Mouse (Mus musculus) embryonic facial prominence, embryonic 13.5 days (tissue): ENCODE measurements around the gene BC049352. TPM values are rescaled to one million over a fixed set of nuclear protein-coding genes. Genes with fewer than 3 reads are reported as not detected.

Experiments
- ATAC-seq: fragments of 200-750 bp; cut with Nextera tagmentation; 2 replicates; pipeline ENCODE4 v1.8.0; 2017; ENCODE audit warnings: low read depth; ENCODE audit not compliant: insufficient number of reproducible peaks, insufficient read depth, low FRiP score, low TSS enrichment
- H3K27ac ChIP-seq: fragments of 300-500 bp; sonication (generic); 2 replicates; pipeline ENCODE4 v1.5.1; 2015; ENCODE audit warnings: moderate library complexity, mild to moderate bottlenecking, inconsistent platforms
- H3K27me3 ChIP-seq: fragments of 300-500 bp; sonication (generic); 2 replicates; pipeline ENCODE4 v1.6.1; 2015; ENCODE audit warnings: mild to moderate bottlenecking, inconsistent platforms
- H3K36me3 ChIP-seq: fragments of 300-500 bp; sonication (generic); 2 replicates; pipeline ENCODE4 v1.6.1; 2015; ENCODE audit warnings: mild to moderate bottlenecking, inconsistent platforms
- H3K4me1 ChIP-seq: fragments of 300-500 bp; sonication (generic); 2 replicates; pipeline ENCODE4 v1.6.1; 2015; ENCODE audit warnings: inconsistent platforms
- H3K4me2 ChIP-seq: fragments of 300-500 bp; sonication (generic); 2 replicates; pipeline ENCODE4 v1.6.1; 2015; ENCODE audit warnings: moderate library complexity, mild to moderate bottlenecking, inconsistent platforms
- H3K4me3 ChIP-seq: fragments of 300-500 bp; sonication (generic); 2 replicates; pipeline ENCODE4 v1.5.1; 2015; ENCODE audit warnings: mild to moderate bottlenecking, inconsistent platforms
- H3K9ac ChIP-seq: fragments of 300-500 bp; sonication (generic); 2 replicates; pipeline ENCODE4 v1.6.1; 2015; ENCODE audit warnings: mild to moderate bottlenecking, inconsistent platforms
- H3K9me3 ChIP-seq: fragments of 300-500 bp; sonication (generic); 2 replicates; pipeline ENCODE4 v1.6.1; 2016; ENCODE audit warnings: inconsistent platforms
- WGBS: fragments of 180-500 bp; shearing (Covaris S2); methylation state at CpG from one replicate; pipeline ENCODE4 v1.1.7; 2015; ENCODE audit warnings: mixed read lengths; 5-methylcytosine and 5-hydroxymethylcytosine counted together
- polyA plus RNA-seq: library from polyadenylated mRNA; unstranded; fragments of >200 nt; fragmentation: Nextera tagmentation; extraction: Ambion mirVana; gene quantifications from 2 replicates; pipeline ENCODE4 v1.2.1, GENCODE M21; 2015

Gene BC049352
- polyA plus RNA-seq = 0.59 and 2.2 TPM in 2 replicates

DNA sequence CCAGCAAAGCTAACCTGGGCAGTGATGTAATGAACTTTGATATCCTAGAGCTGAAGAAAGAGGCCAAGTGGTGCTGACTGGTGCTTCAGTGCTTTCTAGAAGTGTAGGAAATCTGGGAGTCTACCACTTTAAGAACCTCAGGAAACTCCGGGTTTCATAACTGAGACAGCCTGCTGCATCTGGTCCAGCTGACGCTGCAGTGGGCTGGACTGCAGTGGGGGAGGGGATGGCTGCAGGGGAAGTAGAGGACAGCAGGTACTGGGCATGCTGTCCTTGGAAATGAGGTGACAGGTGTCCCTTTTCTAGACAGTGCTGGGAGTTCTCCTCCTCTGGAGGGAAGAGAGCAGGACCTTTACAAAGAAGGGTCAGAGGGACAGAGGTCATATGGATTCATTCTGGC is at the start of gene BC049352:
Gene BC049352, plus strand, starts transcription at position 238 of the 400 bp plus-strand sequence.
- H3K9me3 ChIP-seq = no peaks in the 10 kb centered on the region
- no peak within 1 kb of the TSS for H3K4me2 ChIP-seq
- no peaks in the 10 kb centered on the region for H3K27me3 ChIP-seq
- no peak for ATAC-seq
- H3K36me3 ChIP-seq = no peaks in the 10 kb centered on the region
- no peaks in the 10 kb centered on the region for H3K4me1 ChIP-seq
- no peak within 1 kb of the TSS for H3K9ac ChIP-seq
- WGBS = 9% methylated on average over 2 of the region's 2 CpGs
- no peak within 1 kb of the TSS for H3K4me3 ChIP-seq
- H3K27ac ChIP-seq = no peak within 1 kb of the TSS

DNA sequence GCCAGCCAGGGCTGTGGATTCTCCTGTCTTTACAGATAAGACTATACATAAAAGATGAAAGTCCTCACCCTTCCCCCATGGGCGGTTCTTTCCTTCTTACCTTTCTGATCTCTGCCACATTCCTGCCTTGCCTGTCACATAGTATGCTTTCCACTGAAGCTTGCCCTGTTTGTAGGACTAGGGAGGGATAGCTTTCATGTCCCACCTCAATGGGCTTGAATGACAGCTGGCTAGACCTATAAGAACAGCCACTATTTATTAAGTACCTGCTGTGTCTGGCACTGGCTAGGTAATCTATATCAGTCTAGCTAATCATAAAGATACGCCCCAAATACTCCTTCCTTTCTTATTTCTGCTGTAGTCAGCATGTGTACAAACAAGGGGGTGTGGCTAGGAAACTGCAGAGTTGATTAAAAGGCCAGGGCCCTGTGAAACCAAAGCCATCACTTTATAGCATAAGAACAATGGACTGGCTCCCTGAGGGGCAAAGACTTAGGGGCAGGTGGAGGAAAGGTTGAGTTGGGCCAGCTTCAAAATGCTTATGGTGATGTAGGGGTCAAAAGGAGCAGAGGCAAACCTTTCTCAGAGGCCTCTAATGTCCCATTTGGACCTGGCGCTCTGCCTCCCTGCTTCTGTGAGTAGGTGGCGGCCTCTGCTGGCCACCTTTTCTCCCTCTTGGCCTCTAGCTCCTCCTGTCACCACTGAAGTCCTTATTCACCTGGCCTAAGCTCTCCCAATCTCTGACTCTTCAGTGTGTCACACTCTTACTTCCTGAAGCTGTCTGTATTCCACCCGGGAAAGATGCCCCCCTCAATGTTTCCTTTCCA is 48.1 kb upstream of the BC049352 start:
- ATAC-seq = no peak
- no peak overlapping the region for H3K9ac ChIP-seq
- no peak overlapping the region for H3K4me3 ChIP-seq
- no peak overlapping the region for H3K27ac ChIP-seq
- H3K27me3 ChIP-seq = peaks cover 49% of the 10 kb centered on the region
- H3K4me1 ChIP-seq = peaks cover 27% of the 10 kb centered on the region
- 22% methylated on average over 5 of the region's 5 CpGs for WGBS
- H3K9me3 ChIP-seq = no peaks in the 10 kb centered on the region
- H3K4me2 ChIP-seq = no peak overlapping the region
- H3K36me3 ChIP-seq = no peaks in the 10 kb centered on the region

DNA sequence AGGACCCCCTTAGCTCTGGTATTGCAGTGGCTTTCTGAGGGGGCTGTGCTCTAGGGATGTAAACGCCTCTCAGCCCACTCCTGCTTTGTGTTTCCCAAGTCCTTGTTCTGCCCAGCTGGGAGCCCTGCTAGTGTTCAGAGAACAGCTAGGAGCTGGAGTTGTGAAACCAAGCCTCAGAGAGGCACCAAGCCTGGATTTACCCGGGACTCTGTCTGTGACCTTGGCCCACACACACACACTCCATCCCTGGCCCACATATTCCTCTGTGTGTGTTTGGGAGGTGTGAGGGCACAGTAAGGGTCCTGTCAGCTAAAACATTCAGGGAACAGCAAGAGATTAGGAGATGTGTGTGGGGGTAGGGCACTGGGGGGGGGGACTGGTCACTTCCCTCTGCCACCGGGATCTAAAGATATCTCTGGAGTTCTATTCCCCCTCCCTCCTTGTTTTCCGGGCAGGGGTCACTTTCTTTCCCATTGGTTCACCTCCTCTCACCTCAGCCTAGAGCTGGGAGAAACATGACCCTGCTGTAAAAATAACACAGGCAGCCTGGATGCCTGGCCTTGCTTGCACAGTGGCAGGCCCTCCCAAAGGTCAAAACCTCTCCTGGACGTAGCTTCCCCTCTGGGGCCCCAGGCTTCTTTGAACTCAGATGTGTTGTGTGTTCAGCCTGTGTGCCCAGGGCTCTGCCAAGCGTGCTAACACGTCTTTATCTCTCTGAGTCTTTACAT is 45.2 kb upstream of the BC049352 start:
- no peak overlapping the region for H3K4me2 ChIP-seq
- ATAC-seq = no peak
- H3K4me1 ChIP-seq = peaks cover 35% of the 10 kb centered on the region
- 14% methylated on average over 7 of the region's 7 CpGs for WGBS
- H3K9ac ChIP-seq = no peak overlapping the region
- no peak overlapping the region for H3K4me3 ChIP-seq
- no peaks in the 10 kb centered on the region for H3K9me3 ChIP-seq
- H3K27me3 ChIP-seq = peaks cover 78% of the 10 kb centered on the region
- H3K36me3 ChIP-seq = no peaks in the 10 kb centered on the region
- H3K27ac ChIP-seq = no peak overlapping the region

DNA sequence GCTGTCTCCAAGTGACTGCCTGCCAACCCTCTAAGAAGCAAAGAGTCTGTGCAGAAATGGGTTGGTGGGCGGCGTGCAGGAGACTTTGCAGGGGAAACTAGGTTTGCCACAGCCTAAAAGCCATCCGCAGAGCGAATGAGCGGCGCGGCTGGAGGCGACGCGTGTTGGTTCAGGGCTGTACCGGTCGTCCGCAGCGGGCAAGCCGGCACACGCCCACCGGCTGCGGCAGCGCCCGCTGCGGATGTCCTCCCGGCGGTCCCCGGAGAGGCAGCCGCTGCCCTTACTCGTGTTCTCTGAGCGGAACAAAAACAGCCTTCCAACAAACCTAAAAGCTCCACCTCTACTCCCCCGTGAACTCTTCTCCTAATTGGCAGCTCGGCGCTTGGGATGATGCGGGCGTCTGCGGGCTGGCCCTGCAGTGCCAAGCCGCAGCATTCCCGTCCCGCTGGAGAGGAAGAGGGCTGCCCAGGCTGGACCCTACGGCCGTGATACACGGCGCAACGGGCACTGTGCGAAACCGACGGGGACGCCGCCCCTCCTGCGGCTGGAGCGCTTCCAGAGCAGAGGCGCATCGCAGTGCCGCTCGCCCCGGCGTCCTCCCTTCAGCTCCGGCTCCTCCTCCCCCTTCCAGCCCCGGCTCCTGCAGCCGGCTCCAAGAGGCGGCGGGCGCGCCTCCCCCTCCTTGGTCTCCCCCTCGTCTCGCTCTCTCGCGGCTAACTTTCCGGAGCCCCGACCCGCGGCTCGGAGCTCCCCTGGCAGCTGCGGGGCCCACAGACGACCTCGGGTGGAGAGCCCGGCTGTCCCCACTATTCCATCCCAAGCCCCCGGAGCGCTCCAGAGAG is 43.4 kb upstream of the BC049352 start, which contains the start of gene Scn4b:
Gene Scn4b, plus strand, starts transcription at position 205 of the 842 bp plus-strand sequence.
- peaks cover 96% of the 10 kb centered on the region for H3K27me3 ChIP-seq
- H3K9me3 ChIP-seq = no peaks in the 10 kb centered on the region
- ATAC-seq = no peak
- H3K4me2 ChIP-seq = peak within 1 kb of the TSS; percentile 95
- peaks cover 35% of the 10 kb centered on the region for H3K4me1 ChIP-seq
- H3K4me3 ChIP-seq = peak within 1 kb of the TSS; percentile 58
- no peaks in the 10 kb centered on the region for H3K36me3 ChIP-seq
- H3K9ac ChIP-seq = peak within 1 kb of the TSS; percentile 64
- under 1% methylated on average over 76 of the region's 76 CpGs for WGBS
- H3K27ac ChIP-seq = no peak within 1 kb of the TSS

DNA sequence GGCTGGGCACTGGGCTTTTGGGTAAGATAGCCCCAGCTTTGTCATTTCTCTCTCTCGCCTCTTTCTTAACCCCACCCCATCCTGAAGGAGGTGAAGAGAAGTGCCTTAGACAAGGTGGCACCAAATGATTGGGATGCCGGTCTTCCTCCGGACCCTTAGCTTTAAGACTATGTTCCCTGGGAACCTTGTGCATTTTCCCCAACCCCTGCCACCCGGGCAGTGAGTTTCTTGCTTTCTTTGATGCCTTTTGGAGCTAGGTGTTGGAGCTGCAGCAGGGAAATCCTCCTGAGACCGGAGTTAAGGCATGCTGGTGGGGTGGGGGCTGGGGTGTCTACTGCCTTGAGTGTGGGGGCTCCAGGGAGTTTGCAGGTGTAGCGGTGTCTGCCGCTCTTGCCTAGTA is 42.7 kb upstream of the BC049352 start:
- no peaks in the 10 kb centered on the region for H3K9me3 ChIP-seq
- ATAC-seq = no peak
- no peak overlapping the region for H3K27ac ChIP-seq
- 2% methylated on average over 7 of the region's 7 CpGs for WGBS
- peak overlapping the region; percentile 64 for H3K9ac ChIP-seq
- peak overlapping the region; percentile 95 for H3K4me2 ChIP-seq
- H3K4me1 ChIP-seq = peaks cover 32% of the 10 kb centered on the region
- H3K36me3 ChIP-seq = no peaks in the 10 kb centered on the region
- H3K27me3 ChIP-seq = peaks cover 100% of the 10 kb centered on the region
- H3K4me3 ChIP-seq = peak overlapping the region; percentile 58

DNA sequence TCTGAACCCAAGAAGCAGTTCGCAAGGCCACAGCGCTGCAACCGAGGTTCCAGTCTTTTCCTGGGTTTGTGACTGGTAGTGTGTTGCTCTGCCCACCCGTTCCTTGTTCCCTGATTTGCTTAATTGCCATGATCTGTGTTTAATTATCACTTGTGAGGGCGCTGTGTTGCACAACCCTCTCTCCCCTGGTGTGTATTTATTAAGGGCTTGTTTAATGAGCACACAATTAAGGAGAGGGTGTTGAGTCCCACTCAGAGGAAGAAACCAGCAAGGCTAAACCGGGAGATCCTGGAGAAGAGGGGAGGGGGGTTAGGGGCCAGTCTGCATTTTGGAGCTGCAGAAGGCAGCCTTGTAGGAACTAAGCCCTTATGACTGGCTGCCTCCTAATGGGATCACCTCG is 40.9 kb upstream of the BC049352 start:
- peaks cover 27% of the 10 kb centered on the region for H3K4me1 ChIP-seq
- WGBS = 37% methylated on average over 7 of the region's 7 CpGs
- H3K27ac ChIP-seq = no peak overlapping the region
- H3K36me3 ChIP-seq = no peaks in the 10 kb centered on the region
- no peak overlapping the region for H3K4me2 ChIP-seq
- H3K27me3 ChIP-seq = peaks cover 100% of the 10 kb centered on the region
- H3K4me3 ChIP-seq = no peak overlapping the region
- no peak overlapping the region for H3K9ac ChIP-seq
- no peaks in the 10 kb centered on the region for H3K9me3 ChIP-seq
- no peak for ATAC-seq

DNA sequence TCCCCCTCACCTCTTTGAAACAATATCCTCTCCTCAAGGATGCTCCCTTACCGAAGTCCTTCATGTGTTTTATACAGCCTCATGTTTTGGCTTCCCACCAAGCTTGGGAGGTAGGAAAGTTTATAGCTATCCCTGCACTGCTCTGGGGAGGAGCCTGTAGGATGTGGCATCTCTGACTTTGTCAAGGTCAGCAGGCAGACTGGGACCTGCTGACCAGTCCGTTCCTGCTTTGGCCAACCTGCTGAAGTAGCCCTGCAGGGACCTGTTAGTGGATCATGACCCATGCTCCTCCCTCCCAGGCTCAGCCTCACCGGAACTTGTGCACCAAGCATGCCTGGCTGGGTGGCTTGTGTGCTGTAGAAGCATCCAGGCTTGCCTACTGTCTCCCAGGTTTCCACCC is 39.1 kb upstream of the BC049352 start:
- Histone ChIP-seq H3K4me1 (peaks cover 27% of the 10 kb centered on the region), H3K4me3 (no peak overlapping the region), H3K36me3 (no peaks in the 10 kb centered on the region), H3K9ac (no peak overlapping the region), H3K4me2 (no peak overlapping the region), H3K9me3 (no peaks in the 10 kb centered on the region), H3K27me3 (peaks cover 96% of the 10 kb centered on the region), H3K27ac (no peak overlapping the region)
- 58% methylated on average over 3 of the region's 3 CpGs for WGBS
- ATAC-seq = no peak

DNA sequence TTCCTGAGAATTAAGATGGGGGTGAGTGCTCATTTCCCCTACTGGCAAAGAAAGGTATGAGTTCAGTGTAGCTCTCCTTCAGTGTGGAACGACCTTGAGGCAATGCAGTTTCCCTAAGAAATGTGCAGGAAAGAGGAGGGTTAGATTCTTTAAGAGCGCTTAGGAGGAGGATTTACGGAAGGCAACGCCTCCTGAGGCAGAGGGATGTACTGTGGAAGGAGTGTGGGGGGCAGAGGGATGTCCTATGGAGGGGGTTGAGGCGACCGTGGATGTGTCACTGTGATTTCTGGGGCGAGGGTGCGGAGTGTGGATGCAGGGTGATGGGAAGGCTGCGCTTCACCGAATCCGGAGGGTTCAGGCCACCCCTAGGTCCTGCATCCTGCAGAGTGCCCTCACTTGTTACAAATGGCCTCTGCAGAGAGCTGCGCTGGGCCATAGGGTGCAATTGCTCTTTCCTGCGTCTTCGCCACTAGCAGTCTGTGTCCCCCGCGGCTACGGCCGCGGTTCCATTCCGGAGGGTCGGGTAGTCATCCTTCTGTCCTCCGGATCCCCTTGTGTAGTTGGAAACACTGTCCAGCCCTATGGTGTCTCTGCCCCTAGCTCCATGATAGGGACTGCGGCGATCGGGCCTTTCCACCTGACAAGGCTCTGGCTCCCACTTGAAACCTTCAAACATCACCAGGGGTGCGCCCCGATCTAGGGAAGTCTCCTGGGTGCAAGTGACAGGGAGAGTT is 36.1 kb upstream of the BC049352 start:
- H3K27ac ChIP-seq = no peak overlapping the region
- no peaks in the 10 kb centered on the region for H3K9me3 ChIP-seq
- WGBS = 3% methylated on average over 27 of the region's 27 CpGs
- no peaks in the 10 kb centered on the region for H3K36me3 ChIP-seq
- peaks cover 93% of the 10 kb centered on the region for H3K27me3 ChIP-seq
- H3K4me2 ChIP-seq = peak overlapping the region; percentile 82
- ATAC-seq = no peak
- H3K9ac ChIP-seq = peak overlapping the region; percentile 64
- peak overlapping the region; percentile 42 for H3K4me3 ChIP-seq
- peaks cover 9% of the 10 kb centered on the region for H3K4me1 ChIP-seq

DNA sequence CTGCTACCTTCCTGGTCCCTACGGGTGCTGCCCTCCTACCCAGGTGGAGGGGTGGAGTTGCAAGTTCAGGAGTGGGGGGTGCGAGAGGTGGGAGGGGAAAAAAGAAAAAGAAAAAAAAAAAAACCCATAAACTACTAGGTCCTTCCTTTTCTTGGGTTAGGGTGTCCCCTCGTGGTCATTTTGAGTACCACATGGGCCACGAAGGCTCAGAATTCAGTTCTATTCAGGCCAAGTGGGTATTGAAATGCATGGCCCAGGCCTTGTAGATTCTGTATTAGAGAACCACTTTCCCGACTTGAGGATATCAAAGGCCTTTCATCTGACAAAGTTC is 35.6 kb upstream of the BC049352 start:
- Histone ChIP-seq H3K4me1 (peaks cover 9% of the 10 kb centered on the region), H3K27ac (no peak overlapping the region), H3K4me3 (peak overlapping the region; percentile 42), H3K9ac (peak overlapping the region; percentile 64), H3K27me3 (peaks cover 88% of the 10 kb centered on the region), H3K36me3 (no peaks in the 10 kb centered on the region), H3K4me2 (peak overlapping the region; percentile 82), H3K9me3 (no peaks in the 10 kb centered on the region)
- 2% methylated on average over 5 of the region's 5 CpGs for WGBS
- no peak for ATAC-seq

DNA sequence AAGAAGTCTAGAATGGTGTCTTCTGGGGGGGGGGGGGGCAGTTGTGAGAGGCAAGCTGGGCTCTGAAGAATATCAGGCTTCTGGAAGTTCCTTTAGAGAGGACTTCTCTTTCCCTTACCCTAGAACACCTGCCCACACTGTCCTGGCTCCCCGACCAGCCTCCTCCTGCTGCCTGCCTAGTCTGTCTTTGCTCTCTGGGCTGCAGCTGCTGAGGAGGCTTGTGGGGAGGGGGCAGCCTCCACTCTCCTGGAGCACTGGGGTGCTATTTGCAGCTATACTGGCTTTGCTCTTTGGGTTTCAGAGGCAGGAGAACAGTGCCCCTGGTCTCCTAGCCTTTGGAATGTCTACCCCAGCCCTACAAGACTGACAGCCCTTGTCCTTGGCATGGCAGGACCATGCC is 30.9 kb upstream of the BC049352 start:
- H3K27ac ChIP-seq = no peak overlapping the region
- H3K4me3 ChIP-seq = no peak overlapping the region
- WGBS = 78% methylated on average over 1 of the region's 1 CpGs
- no peaks in the 10 kb centered on the region for H3K9me3 ChIP-seq
- ATAC-seq = no peak
- H3K36me3 ChIP-seq = no peaks in the 10 kb centered on the region
- H3K4me1 ChIP-seq = peaks cover 2% of the 10 kb centered on the region
- peaks cover 44% of the 10 kb centered on the region for H3K27me3 ChIP-seq
- no peak overlapping the region for H3K4me2 ChIP-seq
- H3K9ac ChIP-seq = no peak overlapping the region

DNA sequence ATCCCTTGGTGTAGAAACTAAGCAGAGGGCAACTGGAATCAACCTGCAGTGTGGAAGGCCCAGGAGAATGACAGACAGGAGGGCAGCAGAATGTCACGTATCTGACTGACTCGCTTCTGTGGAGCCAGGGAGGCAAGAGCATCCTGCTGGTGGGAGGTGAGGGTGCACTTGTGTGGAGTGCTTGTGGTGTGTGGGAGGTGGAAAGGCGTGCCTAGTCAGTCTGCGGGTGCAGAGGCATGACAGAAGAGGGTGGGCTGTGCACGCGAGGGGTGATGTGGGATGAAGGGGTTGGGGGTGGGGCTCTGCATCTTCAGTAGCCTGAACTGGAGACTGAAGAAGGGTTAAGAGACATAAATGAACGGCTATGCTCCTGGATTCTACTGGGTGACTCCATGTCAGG is 28.4 kb upstream of the BC049352 start:
- no peak overlapping the region for H3K4me2 ChIP-seq
- H3K9me3 ChIP-seq = no peaks in the 10 kb centered on the region
- no peaks in the 10 kb centered on the region for H3K36me3 ChIP-seq
- H3K9ac ChIP-seq = no peak overlapping the region
- no peak for ATAC-seq
- H3K27me3 ChIP-seq = peaks cover 24% of the 10 kb centered on the region
- WGBS = 59% methylated on average over 7 of the region's 7 CpGs
- no peak overlapping the region for H3K27ac ChIP-seq
- no peak overlapping the region for H3K4me3 ChIP-seq
- no peaks in the 10 kb centered on the region for H3K4me1 ChIP-seq
